Mouse (Mus musculus) E14TG2a.4 (cell line): Measurements from ENCODE around the gene Serpinf2.

Experiments
- H3K27me3 ChIP-seq: 2 replicates; pipeline ENCODE4 v1.6.1; 2014; ENCODE audit warnings: low read length, control low read depth; ENCODE audit not compliant: insufficient read depth
- H3K36me3 ChIP-seq: 2 replicates; pipeline ENCODE4 v1.6.1; 2014; ENCODE audit warnings: low read length, control low read depth; ENCODE audit not compliant: insufficient read depth
- H3K4me1 ChIP-seq: replicated peaks from 2 replicates; pipeline ENCODE4 v1.6.1; 2014; ENCODE audit warnings: low read depth, low read length, control low read depth
- H3K4me3 ChIP-seq: replicated peaks from 2 replicates; pipeline ENCODE4 v1.5.1; 2014; ENCODE audit warnings: mild to moderate bottlenecking, low read length
- H3K9me3 ChIP-seq: 2 replicates; pipeline ENCODE4 v1.6.1; 2014; ENCODE audit warnings: low read length, control low read depth
- CTCF ChIP-seq: conservative IDR thresholded peaks from 2 replicates; pipeline ENCODE4 v1.5.1; 2014; ENCODE audit warnings: low read length
- NANOG ChIP-seq: IDR thresholded peaks from 2 replicates; pipeline ENCODE4 v1.6.1; 2014; ENCODE audit warnings: borderline replicate concordance, low read length, mixed read lengths
- POU5F1 ChIP-seq: IDR thresholded peaks from 2 replicates; pipeline ENCODE4 v1.6.1; 2014; ENCODE audit warnings: low read length, borderline replicate concordance

The Serpinf2 gene

GRCm38 (mm10) chr11:75467512-75468215, 28.3 kb upstream of the Serpinf2 start:
- no peaks in the 10 kb centered on the region for H3K9me3 ChIP-seq
- TF ChIP-seq POU5F1 (no peak), CTCF (no peak), NANOG (no peak)
- peaks cover 27% of the 10 kb centered on the region for H3K36me3 ChIP-seq
- H3K4me3 ChIP-seq = peak overlapping the region; percentile 79
- peaks cover 47% of the 10 kb centered on the region for H3K4me1 ChIP-seq
- peaks cover 17% of the 10 kb centered on the region for H3K27me3 ChIP-seq

GRCm38 (mm10) chr11:75466731-75467505, 27.5 kb upstream of the Serpinf2 start:
- H3K27me3 ChIP-seq = peaks cover 17% of the 10 kb centered on the region
- no peak overlapping the region for H3K4me3 ChIP-seq
- peaks cover 27% of the 10 kb centered on the region for H3K36me3 ChIP-seq
- H3K4me1 ChIP-seq = peaks cover 50% of the 10 kb centered on the region
- no peaks in the 10 kb centered on the region for H3K9me3 ChIP-seq
- TF ChIP-seq CTCF = peak; percentile 24; the same call in 1 of the 2 replicates
- no peak for TF ChIP-seq POU5F1

GRCm38 (mm10) chr11:75465051-75465450, 25.7 kb upstream of the Serpinf2 start:
- no peak for TF ChIP-seq POU5F1
- TF ChIP-seq NANOG = no peak
- no peak for TF ChIP-seq CTCF
- Histone ChIP-seq H3K36me3 (peaks cover 27% of the 10 kb centered on the region), H3K4me3 (no peak overlapping the region), H3K4me1 (peaks cover 53% of the 10 kb centered on the region), H3K9me3 (no peaks in the 10 kb centered on the region), H3K27me3 (peaks cover 17% of the 10 kb centered on the region)

- TF ChIP-seq POU5F1 = no peak
- TF ChIP-seq NANOG = no peak
- no peak for TF ChIP-seq CTCF
- no peaks in the 10 kb centered on the region for H3K9me3 ChIP-seq
- H3K27me3 ChIP-seq = peaks cover 13% of the 10 kb centered on the region
- peaks cover 60% of the 10 kb centered on the region for H3K4me1 ChIP-seq
- no peak overlapping the region for H3K4me3 ChIP-seq
- peaks cover 27% of the 10 kb centered on the region for H3K36me3 ChIP-seq
These were observed 25.0 kb upstream of the Serpinf2 start for GRCm38 (mm10) chr11:75464417-75464816.

- Histone ChIP-seq H3K36me3 (peaks cover 27% of the 10 kb centered on the region), H3K27me3 (peaks cover 6% of the 10 kb centered on the region), H3K4me1 (peaks cover 64% of the 10 kb centered on the region), H3K4me3 (peak overlapping the region; percentile 88; the same call in 1 of the 2 replicates), H3K9me3 (no peaks in the 10 kb centered on the region)
- TF ChIP-seq POU5F1 (no peak), CTCF (no peak), NANOG (no peak)
These were observed 24.2 kb upstream of the Serpinf2 start for GRCm38 (mm10) chr11:75463624-75464023.

GRCm38 (mm10) chr11:75462865-75463336, 23.5 kb upstream of the Serpinf2 start:
- peak overlapping the region; percentile 88 for H3K4me3 ChIP-seq
- H3K27me3 ChIP-seq = no peaks in the 10 kb centered on the region
- peaks cover 27% of the 10 kb centered on the region for H3K36me3 ChIP-seq
- H3K9me3 ChIP-seq = no peaks in the 10 kb centered on the region
- peaks cover 64% of the 10 kb centered on the region for H3K4me1 ChIP-seq
- TF ChIP-seq CTCF = no peak
- no peak for TF ChIP-seq POU5F1
- TF ChIP-seq NANOG = no peak

- Histone ChIP-seq H3K4me3 (peak overlapping the region; percentile 88), H3K9me3 (no peaks in the 10 kb centered on the region), H3K27me3 (no peaks in the 10 kb centered on the region), H3K4me1 (peaks cover 65% of the 10 kb centered on the region), H3K36me3 (peaks cover 27% of the 10 kb centered on the region)
- TF ChIP-seq CTCF (no peak), NANOG (no peak), POU5F1 (no peak)
These were observed 22.9 kb upstream of the Serpinf2 start for GRCm38 (mm10) chr11:75462253-75462783.

GRCm38 (mm10) chr11:75461743-75462252, 22.4 kb upstream of the Serpinf2 start:
- Histone ChIP-seq H3K9me3 (no peaks in the 10 kb centered on the region), H3K4me3 (peak overlapping the region; percentile 88), H3K4me1 (peaks cover 62% of the 10 kb centered on the region), H3K36me3 (peaks cover 27% of the 10 kb centered on the region), H3K27me3 (no peaks in the 10 kb centered on the region)
- TF ChIP-seq POU5F1 (no peak), NANOG (no peak), CTCF (no peak)
